Mouse (Mus musculus): ENCODE data around the gene Tex22.

- TF ChIP-seq CTCF (IDR thresholded peaks at IDR 0.05; ENCODE audit: low read depth) (no peak), EP300 (IDR thresholded peaks at IDR 0.05; ENCODE audit: low read depth) (no peak)
These were observed 57.3 kb downstream of the Tex22 start for GRCm38 (mm10) chr12:113131601-113132000.
